Mouse (Mus musculus) gastrocnemius, adult 8-10 months (tissue): Measurements from ENCODE around the gene App. TPM values are rescaled to one million over a fixed set of nuclear protein-coding genes. Genes with fewer than 3 reads are reported as not detected.

ENCODE experiments used
- DNase-seq, 2 experiments: peaks; one replicate each; pipeline ENCODE4 v3.0.0; 2022; ENCODE audit warnings: low spot score in 2 of 2
- total RNA-seq, 4 experiments: library from RNA; stranded (reverse); gene quantifications; 2 replicates each; pipeline ENCODE4 v1.2.4; 2022

App gene
- total RNA-seq, 4 experiments from 2014 or later, result 55.2 to 84.5 (median 64.2) TPM

GRCm38 (mm10) chr16:85086303-85086702 is 87.3 kb downstream of the App start:
- no peak for DNase-seq

- no peak for DNase-seq
Measured at GRCm38 (mm10) chr16:85085902-85086301, 87.7 kb downstream of the App start.

GRCm38 (mm10) chr16:85084152-85084551 is 89.4 kb downstream of the App start:
- no peak for DNase-seq

- no peak for DNase-seq
Measured at GRCm38 (mm10) chr16:85075330-85075729, 98.2 kb downstream of the App start.

GRCm38 (mm10) chr16:85074889-85075288 is 98.7 kb downstream of the App start:
- no peak for DNase-seq

- no peak for DNase-seq
Measured at GRCm38 (mm10) chr16:85072624-85073023, 100.9 kb downstream of the App start.

GRCm38 (mm10) chr16:85071791-85072190 is 101.8 kb downstream of the App start:
- no peak for DNase-seq

GRCm38 (mm10) chr16:85071248-85071647 is 102.3 kb downstream of the App start:
- no peak for DNase-seq

GRCm38 (mm10) chr16:85067254-85067893 is 106.2 kb downstream of the App start:
- no peak for DNase-seq

GRCm38 (mm10) chr16:85066227-85066626 is 107.3 kb downstream of the App start:
- DNase-seq, result no peak

GRCm38 (mm10) chr16:85064800-85065199 is 108.8 kb downstream of the App start:
- no peak for DNase-seq

GRCm38 (mm10) chr16:85062732-85063131 is 110.8 kb downstream of the App start:
- DNase-seq, result no peak

GRCm38 (mm10) chr16:85061725-85062124 is 111.8 kb downstream of the App start:
- DNase-seq, result no peak

GRCm38 (mm10) chr16:85058138-85058537 is 115.4 kb downstream of the App start:
- no peak for DNase-seq

GRCm38 (mm10) chr16:85056212-85056611 is 117.4 kb downstream of the App start:
- no peak for DNase-seq

GRCm38 (mm10) chr16:85053996-85054395 is 119.6 kb downstream of the App start:
- DNase-seq, result no peak

GRCm38 (mm10) chr16:85047310-85047709 is 126.3 kb downstream of the App start:
- DNase-seq, result no peak

- no peak for DNase-seq
Measured at GRCm38 (mm10) chr16:85041153-85041959, 132.2 kb downstream of the App start.

- no peak for DNase-seq
Measured at GRCm38 (mm10) chr16:85038731-85039130, 134.8 kb downstream of the App start.

GRCm38 (mm10) chr16:85037969-85038644 is 135.5 kb downstream of the App start:
- DNase-seq, result no peak

- no peak for DNase-seq
Measured at GRCm38 (mm10) chr16:85035815-85036214, 137.8 kb downstream of the App start.

GRCm38 (mm10) chr16:85033747-85034146 is 139.8 kb downstream of the App start:
- DNase-seq, result no peak
